Mouse (Mus musculus) ES-E14 (cell line): Measurements from ENCODE around the gene Zbtb8a. TPM values are rescaled to one million over a fixed set of nuclear protein-coding genes. Genes with fewer than 3 reads are reported as not detected.

ENCODE experiments used
- DNase-seq: peaks from one replicate; pipeline ENCODE4 v3.0.0-alpha.2; 2013; ENCODE audit warnings: low read depth, low spot score
- H3K27ac ChIP-seq: 2 replicates; pipeline ENCODE4 v1.5.1; 2012; ENCODE audit warnings: low read depth, mild to moderate bottlenecking, low read length, moderate library complexity, mixed read lengths; ENCODE audit not compliant: poor library complexity, insufficient read depth, severe bottlenecking
- H3K36me3 ChIP-seq: 2 replicates; pipeline ENCODE4 v1.6.1; 2012; ENCODE audit warnings: mild to moderate bottlenecking, low read length, moderate library complexity, mixed read lengths; ENCODE audit not compliant: control insufficient read depth, poor library complexity, insufficient read depth, severe bottlenecking
- H3K4me1 ChIP-seq, 2 experiments: fragments of 150-350 bp in 1 of 2; sonication (generic) in 1 of 2; 2 replicates each; pipeline ENCODE4 v1.6.1; 2012; ENCODE audit warnings: low read length in 2 of 2, mild to moderate bottlenecking in 1 of 2, mixed read lengths in 1 of 2; ENCODE audit not compliant: control insufficient read depth in 2 of 2, insufficient read depth in 2 of 2, poor library complexity in 1 of 2
- H3K4me3 ChIP-seq, 2 experiments: fragments of 150-350 bp in 1 of 2; sonication (generic) in 1 of 2; 2 replicates each; pipeline ENCODE4 v1.5.1; 2012; ENCODE audit warnings: low read length in 2 of 2, low read depth in 1 of 2, mild to moderate bottlenecking in 1 of 2, mixed read lengths in 1 of 2; ENCODE audit not compliant: insufficient read depth in 1 of 2, poor library complexity in 1 of 2, severe bottlenecking in 1 of 2
- H3K9ac ChIP-seq: 2 replicates; pipeline ENCODE4 v1.6.1; 2012; ENCODE audit warnings: low read depth, mild to moderate bottlenecking, low read length, mixed read lengths; ENCODE audit not compliant: poor library complexity, insufficient read depth, severe bottlenecking
- H3K9me3 ChIP-seq: fragments of 150-350 bp; sonication (generic); 2 replicates; pipeline ENCODE4 v1.6.1; 2012; ENCODE audit warnings: low read depth, mild to moderate bottlenecking, low read length; ENCODE audit not compliant: control insufficient read depth, insufficient read depth
- CHD2 ChIP-seq: IDR thresholded peaks from 2 replicates; pipeline ENCODE4 v1.6.1; 2014; ENCODE audit warnings: mild to moderate bottlenecking, low read depth, low read length, inconsistent platforms
- HCFC1 ChIP-seq: IDR thresholded peaks from 2 replicates; pipeline ENCODE4 v1.6.1; 2012; ENCODE audit warnings: low read length, inconsistent platforms, borderline replicate concordance; ENCODE audit not compliant: insufficient read depth
- MAFK ChIP-seq: IDR thresholded peaks from 2 replicates; pipeline ENCODE4 v1.6.1; 2014; ENCODE audit warnings: mild to moderate bottlenecking, low read depth, low read length, inconsistent platforms; ENCODE audit not compliant: insufficient read depth
- ZC3H11A ChIP-seq: IDR thresholded peaks from 2 replicates; pipeline ENCODE4 v1.6.1; 2012; ENCODE audit warnings: low read depth, mild to moderate bottlenecking, inconsistent platforms, low read length, borderline replicate concordance
- ZNF384 ChIP-seq: IDR thresholded peaks from 2 replicates; pipeline ENCODE4 v1.6.1; 2012; ENCODE audit warnings: low read depth, low read length, inconsistent platforms
- in situ Hi-C, 2 experiments: fragments of 600-800 bp; cut with MboI; formaldehyde crosslinking; loops; one replicate each; pipeline ENCODE4 v1.15.1; 2025; ENCODE audit warnings: low sequenced_read_pairs in 2 of 2, inconsistent platforms in 1 of 2; ENCODE audit not compliant: unreplicated experiment in 2 of 2
- total RNA-seq: library from RNA; depleted of rRNA; stranded (reverse); fragments of 300-350 nt; gene quantifications from 2 replicates; pipeline ENCODE4 v1.2.3, GENCODE M21; 2012

Gene Zbtb8a
- total RNA-seq, 1 experiment: 25.3 TPM

- TF ChIP-seq MAFK: no peak
- TF ChIP-seq ZC3H11A: no peak
- TF ChIP-seq ZNF384: no peak
- TF ChIP-seq HCFC1: no peak
- TF ChIP-seq CHD2: no peak
- Histone ChIP-seq H3K4me1 (no peaks in the 10 kb centered on the region), H3K27ac (no peak overlapping the region), H3K4me3 (no peak overlapping the region), H3K36me3 (peaks cover 35% of the 10 kb centered on the region), H3K9me3 (no peaks in the 10 kb centered on the region), H3K9ac (no peak overlapping the region)
- DNase-seq: no peak
- in situ Hi-C loops: no loop called here
Observed at GRCm38 (mm10) chr4:129324756-129325155, 53.2 kb downstream of the Zbtb8a start.

DNA sequence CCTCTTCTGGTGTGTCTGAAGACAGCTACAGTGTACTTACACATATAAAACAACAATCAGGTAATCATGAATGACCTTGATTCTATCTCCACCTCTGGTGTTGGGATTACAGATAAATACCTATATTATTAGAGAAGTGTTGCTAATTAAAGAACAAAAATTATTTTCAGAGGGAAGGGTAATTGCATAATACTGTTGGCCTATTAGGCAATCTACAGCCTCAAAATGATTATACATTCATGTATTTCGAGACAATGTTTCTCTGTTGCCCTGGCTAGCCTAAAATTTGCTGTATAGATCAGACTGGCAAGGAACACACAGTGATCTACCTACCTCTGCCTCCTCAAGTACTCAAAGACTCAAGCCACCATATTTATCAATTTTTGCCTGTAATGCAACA lies 54.4 kb downstream of the Zbtb8a start:
- H3K4me3 ChIP-seq: no peak overlapping the region
- no peaks in the 10 kb centered on the region for H3K4me1 ChIP-seq
- H3K27ac ChIP-seq: no peak overlapping the region
- H3K9ac ChIP-seq: no peak overlapping the region
- in situ Hi-C loops: no loop called here
- no peak for DNase-seq
- H3K36me3 ChIP-seq: peaks cover 32% of the 10 kb centered on the region
- TF ChIP-seq ZC3H11A (no peak), CHD2 (no peak), ZNF384 (no peak), MAFK (no peak), HCFC1 (no peak)
- H3K9me3 ChIP-seq: no peaks in the 10 kb centered on the region

DNA sequence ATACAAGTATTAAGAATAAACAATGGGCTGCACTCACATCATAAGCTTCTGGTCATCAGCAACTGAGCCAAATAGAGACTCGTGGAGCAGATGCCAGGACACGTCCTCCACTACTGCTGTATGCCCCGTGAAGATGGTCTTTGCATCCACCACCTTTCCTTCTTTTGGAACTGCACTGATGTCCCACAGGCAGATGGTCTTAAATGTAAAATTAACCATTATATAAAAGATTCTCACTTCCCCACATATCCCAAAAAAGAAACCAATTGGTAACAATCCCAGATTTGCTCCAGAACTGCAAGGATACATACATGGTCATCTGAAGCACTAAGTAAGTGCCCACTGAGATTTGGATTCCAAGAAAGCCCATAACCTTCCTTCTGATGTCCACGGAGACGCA lies 55.9 kb downstream of the Zbtb8a start:
- H3K4me1 ChIP-seq: no peaks in the 10 kb centered on the region
- no peak overlapping the region for H3K4me3 ChIP-seq
- peaks cover 28% of the 10 kb centered on the region for H3K36me3 ChIP-seq
- DNase-seq: no peak
- H3K9me3 ChIP-seq: no peaks in the 10 kb centered on the region
- no peak overlapping the region for H3K27ac ChIP-seq
- in situ Hi-C loops: no loop called here
- H3K9ac ChIP-seq: no peak overlapping the region
- TF ChIP-seq MAFK (no peak), CHD2 (no peak)

DNA sequence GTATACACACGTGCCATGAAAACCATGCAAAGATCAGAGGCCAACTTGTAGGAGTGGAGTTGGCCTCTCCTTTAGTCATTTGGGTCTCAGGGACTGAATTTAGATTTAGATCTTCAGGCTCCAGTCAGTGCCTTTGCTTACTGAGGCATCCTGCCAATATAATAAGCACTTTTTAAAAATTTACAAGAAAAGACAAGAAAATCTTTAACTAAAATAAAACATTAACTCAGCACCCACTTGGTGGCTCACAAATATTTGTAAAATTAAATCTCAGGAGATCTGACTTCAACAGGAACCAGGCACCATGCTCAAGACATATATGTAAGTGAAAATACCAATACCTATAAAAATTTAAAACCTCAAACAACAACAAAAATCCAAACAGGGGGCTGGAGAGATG lies 57.0 kb downstream of the Zbtb8a start:
- H3K4me3 ChIP-seq: no peak overlapping the region
- no peak overlapping the region for H3K9ac ChIP-seq
- no peaks in the 10 kb centered on the region for H3K4me1 ChIP-seq
- DNase-seq: no peak
- H3K9me3 ChIP-seq: no peaks in the 10 kb centered on the region
- TF ChIP-seq MAFK: no peak
- TF ChIP-seq ZNF384: no peak
- TF ChIP-seq CHD2: no peak
- TF ChIP-seq ZC3H11A: no peak
- TF ChIP-seq HCFC1: no peak
- H3K27ac ChIP-seq: no peak overlapping the region
- peaks cover 27% of the 10 kb centered on the region for H3K36me3 ChIP-seq
- in situ Hi-C loops: no loop called here

GRCm38 (mm10) chr4:129313886-129314285 lies 64.0 kb downstream of the Zbtb8a start:
- no peak overlapping the region for H3K9ac ChIP-seq
- in situ Hi-C loops: no loop called here
- no peak for DNase-seq
- peaks cover 0 to 2% of the 10 kb centered on the region in 2 experiments; a peak in 2 of 4 replicates for H3K4me1 ChIP-seq
- H3K4me3 ChIP-seq: no peak overlapping the region
- no peaks in the 10 kb centered on the region for H3K9me3 ChIP-seq
- no peak for TF ChIP-seq MAFK
- no peak for TF ChIP-seq ZNF384
- no peak for TF ChIP-seq ZC3H11A
- no peak for TF ChIP-seq HCFC1
- peaks cover 31% of the 10 kb centered on the region for H3K36me3 ChIP-seq
- no peak overlapping the region for H3K27ac ChIP-seq
